Mouse (Mus musculus): ENCODE data around the gene Efcab11. TPM values are rescaled to one million over a fixed set of nuclear protein-coding genes. Genes with fewer than 3 reads are reported as not detected.

Gene Efcab11
- polyA plus RNA-seq, 1 experiment from 2014 or later, result 3.6 TPM

- 68% methylated on average over 8 of the region's 8 CpGs for WGBS
- H3K9ac ChIP-seq (ENCODE audit: low read length), result no peak overlapping the region
- H3K4me3 ChIP-seq (ENCODE audit: low read depth, low read length), result no peak overlapping the region
- H3K27me3 ChIP-seq (ENCODE audit: control insufficient read depth, insufficient read depth, low read length), result no peaks in the 10 kb centered on the region
- no peak for ATAC-seq (ENCODE audit: low FRiP score, low TSS enrichment)
- no peaks in the 10 kb centered on the region for H3K4me1 ChIP-seq (replicated peaks; ENCODE audit: control insufficient read depth, insufficient read depth)
- no peak for DNase-seq (ENCODE audit: low spot score)
- no peaks in the 10 kb centered on the region for H3K36me3 ChIP-seq (ENCODE audit: control insufficient read depth, insufficient read depth, low read length)
- H3K4me2 ChIP-seq (replicated peaks; ENCODE audit: low read depth), result no peak overlapping the region
- TF ChIP-seq EP300 (optimal IDR thresholded peaks at IDR 0.05), result no peak
- no peaks in the 10 kb centered on the region for H3K9me3 ChIP-seq (ENCODE audit: control insufficient read depth, low read length)
- no peak overlapping the region for H3K27ac ChIP-seq (replicated peaks)
Measured at GRCm38 (mm10) chr12:99723791-99724190, 160.4 kb downstream of the Efcab11 start.

DNA sequence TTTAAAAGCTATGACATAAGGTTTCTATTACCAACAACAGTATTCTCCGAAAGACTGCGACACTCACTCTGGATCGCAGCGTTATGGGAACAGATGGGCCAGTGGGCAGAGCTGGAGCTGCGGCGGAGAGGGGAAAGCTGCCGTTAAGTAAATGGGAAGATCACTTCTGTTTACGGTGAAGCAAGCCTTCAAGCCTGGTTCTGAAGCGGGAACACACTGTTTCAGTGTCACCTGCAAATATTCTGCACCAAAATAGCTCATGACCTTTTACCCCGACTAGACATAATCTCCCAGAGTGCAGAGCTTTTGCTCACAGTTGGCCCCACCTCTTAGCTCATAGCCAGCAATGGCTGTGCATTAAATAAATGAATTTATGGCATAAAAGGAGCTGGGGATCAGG, 162.9 kb downstream of the Efcab11 start:
- DNase-seq (ENCODE audit: low spot score) (no peak), ATAC-seq (ENCODE audit: low FRiP score, low TSS enrichment) (no peak)
- Histone ChIP-seq H3K27me3 (ENCODE audit: control insufficient read depth, insufficient read depth, low read length) (no peaks in the 10 kb centered on the region), H3K36me3 (ENCODE audit: control insufficient read depth, insufficient read depth, low read length) (no peaks in the 10 kb centered on the region), H3K4me2 (replicated peaks; ENCODE audit: low read depth) (no peak overlapping the region), H3K9ac (ENCODE audit: low read length) (no peak overlapping the region), H3K4me3 (ENCODE audit: low read depth, low read length) (no peak overlapping the region), H3K27ac (replicated peaks) (no peak overlapping the region), H3K9me3 (ENCODE audit: control insufficient read depth, low read length) (no peaks in the 10 kb centered on the region), H3K4me1 (replicated peaks; ENCODE audit: control insufficient read depth, insufficient read depth) (no peaks in the 10 kb centered on the region)
- TF ChIP-seq EP300 (optimal IDR thresholded peaks at IDR 0.05) (no peak), CTCF (IDR thresholded peaks at IDR 0.05; ENCODE audit: low read depth) (no peak)
- 61% methylated on average over 10 of the region's 10 CpGs for WGBS

DNA sequence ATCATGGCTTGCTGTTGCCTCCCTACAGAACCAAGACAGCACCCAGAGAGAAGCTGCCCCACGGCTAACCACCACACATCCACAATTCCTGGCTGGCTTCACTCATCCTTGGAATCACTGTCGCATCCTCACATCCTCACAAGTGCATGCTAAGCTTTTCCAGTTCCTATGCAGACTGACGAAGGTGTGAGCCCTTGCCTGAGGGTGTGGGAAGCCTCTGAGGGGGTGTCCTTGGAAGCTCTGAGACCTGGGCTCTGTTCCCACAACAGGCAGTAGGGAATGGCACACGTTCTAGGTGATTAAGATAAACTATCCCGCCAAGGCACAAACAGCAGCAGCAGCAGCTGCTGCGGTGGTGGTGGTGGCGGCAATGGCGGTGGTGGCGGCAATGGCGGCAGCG, 164.5 kb downstream of the Efcab11 start:
- 85% methylated on average over 11 of the region's 11 CpGs for WGBS
- Histone ChIP-seq H3K4me3 (ENCODE audit: low read depth, low read length) (no peak overlapping the region), H3K4me2 (replicated peaks; ENCODE audit: low read depth) (no peak overlapping the region), H3K36me3 (ENCODE audit: control insufficient read depth, insufficient read depth, low read length) (no peaks in the 10 kb centered on the region), H3K9me3 (ENCODE audit: control insufficient read depth, low read length) (no peaks in the 10 kb centered on the region), H3K27me3 (ENCODE audit: control insufficient read depth, insufficient read depth, low read length) (no peaks in the 10 kb centered on the region), H3K4me1 (replicated peaks; ENCODE audit: control insufficient read depth, insufficient read depth) (no peaks in the 10 kb centered on the region), H3K9ac (ENCODE audit: low read length) (no peak overlapping the region), H3K27ac (replicated peaks) (no peak overlapping the region)
- ATAC-seq (ENCODE audit: low FRiP score, low TSS enrichment) (no peak), DNase-seq (ENCODE audit: low spot score) (no peak)
- no peak for TF ChIP-seq EP300 (optimal IDR thresholded peaks at IDR 0.05)
- TF ChIP-seq CTCF (IDR thresholded peaks at IDR 0.05; ENCODE audit: low read depth), result no peak

GRCm38 (mm10) chr12:99718161-99718560, 166.1 kb downstream of the Efcab11 start:
- Histone ChIP-seq H3K36me3 (ENCODE audit: control insufficient read depth, insufficient read depth, low read length) (no peaks in the 10 kb centered on the region), H3K9me3 (ENCODE audit: control insufficient read depth, low read length) (no peaks in the 10 kb centered on the region), H3K4me3 (ENCODE audit: low read depth, low read length) (no peak overlapping the region), H3K9ac (ENCODE audit: low read length) (no peak overlapping the region), H3K27me3 (ENCODE audit: control insufficient read depth, insufficient read depth, low read length) (no peaks in the 10 kb centered on the region), H3K4me1 (replicated peaks; ENCODE audit: control insufficient read depth, insufficient read depth) (no peaks in the 10 kb centered on the region), H3K4me2 (replicated peaks; ENCODE audit: low read depth) (no peak overlapping the region), H3K27ac (replicated peaks) (no peak overlapping the region)
- DNase-seq (ENCODE audit: low spot score) (no peak), ATAC-seq (ENCODE audit: low FRiP score, low TSS enrichment) (no peak)
- WGBS, result 94% methylated on average over 2 of the region's 2 CpGs
- TF ChIP-seq CTCF (IDR thresholded peaks at IDR 0.05; ENCODE audit: low read depth) (no peak), EP300 (optimal IDR thresholded peaks at IDR 0.05) (no peak)

DNA sequence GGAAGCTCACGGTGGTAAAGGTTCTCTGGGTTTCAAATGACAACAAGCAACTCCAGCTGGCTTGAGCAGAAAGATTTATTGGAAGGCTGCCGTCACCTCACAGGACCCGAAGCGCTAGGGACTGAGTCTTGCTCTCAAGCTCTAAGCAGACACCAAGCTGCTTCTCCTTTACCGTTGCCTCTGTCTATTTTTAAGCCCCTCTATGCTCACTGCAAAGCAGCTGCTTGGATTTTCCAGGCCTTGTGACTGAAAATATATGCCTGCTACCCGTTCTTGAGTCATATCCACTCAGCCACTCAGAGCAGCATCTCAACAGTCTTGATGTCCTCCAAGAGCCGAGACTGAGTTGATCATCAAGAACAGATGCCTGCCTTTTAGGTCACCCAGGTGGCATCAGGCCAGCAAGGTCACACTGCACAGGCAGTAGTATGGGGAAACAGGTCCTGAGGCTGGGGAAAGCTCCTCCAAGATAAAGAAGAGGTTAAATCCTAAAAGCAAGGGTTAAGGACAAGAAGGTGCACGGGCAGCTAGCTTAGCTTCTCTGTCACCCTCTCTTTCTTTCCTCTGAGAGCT, 168.1 kb downstream of the Efcab11 start:
- Histone ChIP-seq H3K36me3 (ENCODE audit: control insufficient read depth, insufficient read depth, low read length) (no peaks in the 10 kb centered on the region), H3K4me2 (replicated peaks; ENCODE audit: low read depth) (no peak overlapping the region), H3K9me3 (ENCODE audit: control insufficient read depth, low read length) (no peaks in the 10 kb centered on the region), H3K9ac (ENCODE audit: low read length) (no peak overlapping the region), H3K4me3 (ENCODE audit: low read depth, low read length) (no peak overlapping the region), H3K27me3 (ENCODE audit: control insufficient read depth, insufficient read depth, low read length) (no peaks in the 10 kb centered on the region), H3K4me1 (replicated peaks; ENCODE audit: control insufficient read depth, insufficient read depth) (no peaks in the 10 kb centered on the region), H3K27ac (replicated peaks) (no peak overlapping the region)
- 57% methylated on average over 8 of the region's 8 CpGs for WGBS
- DNase-seq (ENCODE audit: low spot score) (no peak), ATAC-seq (ENCODE audit: low FRiP score, low TSS enrichment) (no peak)
- no peak for TF ChIP-seq EP300 (optimal IDR thresholded peaks at IDR 0.05)
- no peak for TF ChIP-seq CTCF (IDR thresholded peaks at IDR 0.05; ENCODE audit: low read depth)

DNA sequence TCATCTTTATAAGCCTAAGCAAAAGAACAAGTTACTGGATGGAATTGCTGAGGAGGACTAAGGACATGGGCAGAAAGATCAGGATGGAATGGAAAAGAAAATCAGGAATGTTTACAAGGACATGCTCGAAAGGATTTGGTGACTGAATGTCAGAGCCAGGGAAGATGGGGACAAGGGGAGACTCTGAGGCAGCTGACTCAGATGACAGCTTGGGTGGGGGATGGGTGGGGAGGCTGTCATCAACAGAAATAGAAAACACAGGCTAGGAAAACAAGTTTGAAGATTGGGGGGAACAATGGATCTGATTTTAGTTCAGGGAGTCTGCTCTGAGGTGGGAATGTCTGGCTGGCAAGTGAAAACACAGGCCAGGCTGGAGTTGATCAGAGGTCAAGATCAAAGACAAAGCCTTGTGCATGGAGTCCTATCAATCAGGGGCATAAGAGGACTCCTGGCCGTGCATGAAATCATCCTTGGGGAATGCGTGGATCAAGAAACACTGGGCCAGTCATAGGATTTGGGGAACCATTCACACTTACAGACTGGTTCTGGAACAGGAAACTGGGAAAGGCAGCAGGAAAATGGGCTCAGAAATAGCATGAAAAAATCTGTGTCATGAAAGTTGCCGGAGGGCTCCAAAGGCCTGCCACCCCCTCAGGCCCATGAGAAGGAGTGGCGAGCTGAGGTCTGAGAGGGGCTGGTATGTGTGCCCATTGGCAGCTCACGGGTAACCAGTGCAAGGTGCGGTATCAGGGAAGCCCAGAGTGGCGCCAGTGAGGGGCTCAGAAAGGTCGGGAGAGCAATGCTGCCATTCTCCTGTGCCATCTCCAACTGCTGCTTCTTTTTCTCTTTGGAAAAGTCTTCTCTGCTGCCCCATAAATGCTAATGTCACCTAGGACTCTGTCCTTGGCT, 168.9 kb downstream of the Efcab11 start:
- TF ChIP-seq EP300 (optimal IDR thresholded peaks at IDR 0.05) (no peak), CTCF (IDR thresholded peaks at IDR 0.05; ENCODE audit: low read depth) (no peak)

More for the DNA sequence above, 168.9 kb downstream of the Efcab11 start:
- no peaks in the 10 kb centered on the region for H3K9me3 ChIP-seq (ENCODE audit: control insufficient read depth, low read length)
- WGBS, result 72% methylated on average over 9 of the region's 9 CpGs
- no peak for DNase-seq (ENCODE audit: low spot score)
- H3K27me3 ChIP-seq (ENCODE audit: control insufficient read depth, insufficient read depth, low read length), result no peaks in the 10 kb centered on the region
- H3K27ac ChIP-seq (replicated peaks), result no peak overlapping the region
- no peak overlapping the region for H3K9ac ChIP-seq (ENCODE audit: low read length)
- no peaks in the 10 kb centered on the region for H3K36me3 ChIP-seq (ENCODE audit: control insufficient read depth, insufficient read depth, low read length)
- H3K4me1 ChIP-seq (replicated peaks; ENCODE audit: control insufficient read depth, insufficient read depth), result no peaks in the 10 kb centered on the region
- no peak for ATAC-seq (ENCODE audit: low FRiP score, low TSS enrichment)
- H3K4me3 ChIP-seq (ENCODE audit: low read depth, low read length), result no peak overlapping the region
- H3K4me2 ChIP-seq (replicated peaks; ENCODE audit: low read depth), result no peak overlapping the region
